Mouse (Mus musculus) heart, adult 8-10 months (tissue): ENCODE measurements around the gene Mapkap1. TPM values are rescaled to one million over a fixed set of nuclear protein-coding genes. Genes with fewer than 3 reads are reported as not detected.
A peak's percentile ranks its signal among the peaks of the same experiment; 100 is the strongest.

ENCODE experiments used
- DNase-seq: peaks from one replicate; pipeline ENCODE4 v3.0.0; 2022; ENCODE audit warnings: low spot score
- total RNA-seq, 4 experiments: library from RNA; stranded (reverse); gene quantifications; 2 replicates each; pipeline ENCODE4 v1.2.4; 2022

Mapkap1 gene
- total RNA-seq, 4 experiments from 2014 or later: 60.5 to 73.6 (median 68.7) TPM

DNA sequence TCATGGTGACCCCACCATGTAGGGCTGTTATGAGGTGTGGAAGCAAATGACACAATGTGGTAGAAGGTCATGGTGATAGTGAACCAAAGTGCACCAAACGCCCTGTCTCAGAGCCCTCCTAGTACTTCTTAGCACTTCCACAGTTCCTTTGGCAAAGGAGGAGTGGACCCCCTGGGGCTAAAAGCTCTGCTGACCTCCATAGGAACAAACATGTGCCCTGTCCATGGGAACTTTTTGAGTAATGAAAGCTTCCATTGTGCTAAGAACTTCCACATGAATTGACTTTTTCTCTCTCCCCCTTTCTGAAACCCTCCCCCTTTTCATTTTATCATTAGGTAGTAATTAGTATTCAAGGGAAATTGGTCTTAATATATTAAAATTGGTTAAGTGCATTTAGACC is 164.5 kb downstream of the Mapkap1 start:
- DNase-seq: no peak

DNA sequence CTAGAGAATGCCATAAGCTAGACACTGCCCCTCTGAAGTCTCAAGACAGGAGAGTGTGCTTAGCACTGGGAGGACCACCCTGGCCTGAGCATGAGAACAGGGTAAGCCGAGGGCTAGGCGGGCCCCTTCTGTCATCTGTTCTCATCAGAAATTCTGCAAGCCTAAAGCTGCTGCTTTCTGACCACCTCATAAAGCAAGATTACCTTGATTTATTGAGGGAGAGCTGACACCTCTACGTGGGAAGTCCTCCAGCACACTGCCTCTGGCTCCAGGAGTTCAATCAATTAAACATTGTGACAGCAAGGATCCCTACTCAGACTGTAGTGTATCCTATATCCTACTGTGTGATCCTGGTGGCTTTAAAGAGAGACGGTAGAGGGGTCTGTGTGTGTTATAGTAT is 166.5 kb downstream of the Mapkap1 start:
- DNase-seq: no peak

DNA sequence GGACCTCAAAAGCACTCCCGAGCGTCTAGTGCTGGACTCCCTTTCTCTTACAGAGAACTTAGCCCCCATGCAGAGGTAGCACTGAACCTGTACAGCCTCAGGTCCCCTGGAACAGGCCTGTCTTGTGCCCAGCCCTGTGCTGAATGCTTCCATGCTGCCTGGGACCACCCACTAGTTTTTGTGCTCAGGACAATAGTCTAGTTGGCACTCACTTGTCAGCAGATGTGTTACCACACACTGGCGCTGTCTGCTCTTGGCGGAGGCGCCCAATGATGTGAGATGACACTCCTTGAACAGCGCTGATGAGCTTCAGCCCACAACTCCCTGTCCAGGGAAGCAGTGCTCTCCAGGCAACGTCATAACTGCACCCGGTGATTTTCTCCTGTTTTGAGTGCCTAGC is 182.0 kb downstream of the Mapkap1 start:
- no peak for DNase-seq

DNA sequence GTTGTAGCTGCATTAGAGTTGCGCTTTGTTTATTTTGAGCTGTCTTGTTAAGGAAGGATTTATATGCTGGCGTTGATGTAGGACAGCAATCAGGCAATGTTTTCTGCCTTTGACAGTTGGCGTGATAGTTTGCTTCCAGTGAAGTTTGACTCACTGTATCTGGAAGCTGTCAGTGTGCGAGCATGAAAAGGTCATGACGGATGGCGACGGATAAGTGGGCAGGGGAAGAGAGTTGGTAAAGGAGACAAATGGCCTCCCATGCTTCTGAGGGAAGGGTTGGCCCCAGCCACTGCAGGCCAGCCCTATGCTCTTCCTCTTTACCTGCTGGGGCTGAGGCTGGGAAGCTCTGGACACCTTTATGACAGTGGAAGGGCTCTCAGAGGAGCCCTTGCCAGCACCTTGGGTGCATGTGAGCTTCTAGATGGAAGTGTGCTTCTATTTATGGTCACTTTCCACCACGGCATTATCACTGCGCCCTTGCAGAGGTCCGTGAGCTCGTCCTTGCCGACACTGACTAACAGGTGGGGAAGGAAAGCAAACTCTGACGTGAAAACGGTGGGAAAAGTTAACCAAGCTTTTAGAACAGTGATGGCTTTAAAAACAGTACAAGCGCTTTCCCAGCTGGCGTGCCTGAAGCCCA is 185.3 kb downstream of the Mapkap1 start:
- no peak for DNase-seq

DNA sequence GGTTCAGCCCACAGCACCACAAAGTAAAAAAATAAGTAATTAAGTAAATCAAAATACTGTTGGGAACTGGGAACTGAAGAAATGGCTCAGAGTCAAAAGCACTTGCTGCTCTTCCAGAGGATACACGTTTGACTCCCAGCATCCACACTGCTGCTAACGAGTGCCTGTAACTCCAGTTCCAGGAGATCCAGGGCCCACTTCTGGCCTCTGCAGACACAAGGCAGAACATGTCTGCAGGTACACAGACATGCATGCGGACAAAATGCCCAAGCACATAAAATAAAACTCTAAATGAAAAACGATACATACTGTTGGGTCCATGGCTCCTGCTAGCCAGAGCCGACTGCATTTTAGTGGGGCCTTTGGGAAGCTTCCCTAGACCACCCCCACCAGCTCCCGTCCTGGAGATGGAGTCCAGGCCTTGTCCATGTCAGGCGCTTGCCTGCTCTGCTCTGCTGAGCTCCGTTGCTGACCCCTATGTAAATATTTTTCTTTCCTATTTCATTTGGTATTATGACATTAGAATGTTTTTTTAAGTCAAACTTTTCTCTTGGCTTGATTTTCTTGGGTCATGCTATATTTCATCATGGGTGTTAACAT is 185.9 kb downstream of the Mapkap1 start:
- DNase-seq: no peak

DNA sequence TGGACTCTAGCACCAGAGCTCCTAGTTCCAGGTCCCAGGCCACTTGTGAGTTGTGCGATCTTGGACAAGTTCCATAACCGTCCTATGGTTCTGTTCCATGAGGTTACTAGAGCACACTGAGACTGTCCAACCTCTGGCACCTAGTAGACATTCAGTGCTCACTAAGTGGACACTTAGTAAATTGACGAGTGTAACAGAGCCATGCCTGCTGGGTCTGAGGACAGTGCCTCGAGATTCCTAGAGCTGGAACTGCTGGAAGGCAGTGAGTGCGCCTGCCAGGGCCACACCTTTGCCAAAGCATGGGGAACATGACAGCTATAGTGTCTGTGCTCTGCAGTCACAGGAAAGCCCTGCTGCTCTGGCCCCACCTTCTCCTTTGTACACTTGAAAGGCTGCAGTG is 187.4 kb downstream of the Mapkap1 start:
- peak; percentile 38 for DNase-seq

DNA sequence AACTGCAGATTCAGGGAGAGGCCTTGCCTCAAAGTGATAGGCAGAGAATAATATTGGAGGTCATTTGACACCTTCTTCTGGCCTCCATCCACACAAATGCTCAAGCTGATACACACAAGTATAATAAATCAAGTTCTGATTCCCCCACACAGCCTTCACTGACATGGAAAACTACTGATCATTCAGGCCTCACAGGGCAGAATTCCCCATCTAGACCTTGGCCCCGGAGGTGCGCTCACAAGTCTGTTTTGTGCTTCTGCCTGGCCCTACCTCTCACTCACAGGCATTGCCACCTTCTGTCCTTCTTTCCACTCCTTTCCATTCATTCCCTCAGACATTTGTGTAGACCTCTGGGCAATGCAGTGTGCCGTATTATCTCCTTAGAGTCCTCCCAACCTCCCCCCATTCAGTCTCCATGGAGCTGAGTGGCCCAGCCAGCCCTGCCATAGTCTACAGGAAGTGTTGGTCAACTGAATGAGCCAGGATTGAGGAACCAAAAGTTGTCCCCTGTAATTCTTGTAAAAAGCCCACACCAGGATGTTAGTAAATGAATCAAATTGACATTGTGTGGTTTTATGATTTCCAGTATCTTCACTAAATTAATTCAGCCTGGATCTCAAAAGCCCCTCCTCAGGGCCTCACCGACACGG is 193.2 kb downstream of the Mapkap1 start:
- DNase-seq: no peak

DNA sequence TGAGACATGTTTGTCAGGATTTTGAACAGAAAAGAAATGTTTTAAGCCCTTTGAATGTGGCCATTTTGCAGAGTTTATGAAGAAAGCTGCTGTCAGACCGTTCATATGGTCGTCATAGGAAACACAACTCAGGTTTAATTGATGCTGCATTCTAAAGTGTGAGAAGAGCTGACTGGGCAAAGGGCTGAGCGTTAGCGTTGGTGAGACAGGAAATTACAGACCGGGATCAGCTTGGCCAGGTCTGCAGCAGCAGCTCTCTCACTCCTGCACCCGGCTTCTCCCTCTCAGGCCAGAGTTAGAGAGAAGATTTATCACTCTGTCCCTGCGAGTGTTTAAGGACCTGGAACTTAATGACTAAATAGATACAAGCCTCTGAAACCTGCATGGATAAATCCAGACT is 194.2 kb downstream of the Mapkap1 start:
- no peak for DNase-seq

DNA sequence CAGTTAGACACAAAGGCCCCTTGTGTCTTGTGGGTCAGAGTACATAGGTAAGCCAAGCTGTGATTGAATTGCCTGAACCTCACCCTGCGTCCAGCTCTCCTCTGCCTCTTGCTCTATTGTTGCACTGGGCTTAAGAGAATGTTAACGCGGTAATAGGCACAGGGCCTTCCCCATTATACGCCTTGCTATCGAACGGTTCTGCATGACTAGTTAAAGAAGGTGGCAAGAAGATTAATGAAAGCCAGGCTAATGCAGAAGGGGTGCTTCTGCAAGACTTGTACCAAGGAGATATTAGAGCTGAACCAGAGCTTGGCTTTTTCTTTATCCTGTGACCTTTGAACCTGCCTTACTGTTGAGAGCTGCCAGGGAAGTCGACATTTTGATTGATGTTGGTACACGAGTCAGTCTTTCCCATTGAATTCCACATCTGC is 195.6 kb downstream of the Mapkap1 start:
- DNase-seq: no peak

DNA sequence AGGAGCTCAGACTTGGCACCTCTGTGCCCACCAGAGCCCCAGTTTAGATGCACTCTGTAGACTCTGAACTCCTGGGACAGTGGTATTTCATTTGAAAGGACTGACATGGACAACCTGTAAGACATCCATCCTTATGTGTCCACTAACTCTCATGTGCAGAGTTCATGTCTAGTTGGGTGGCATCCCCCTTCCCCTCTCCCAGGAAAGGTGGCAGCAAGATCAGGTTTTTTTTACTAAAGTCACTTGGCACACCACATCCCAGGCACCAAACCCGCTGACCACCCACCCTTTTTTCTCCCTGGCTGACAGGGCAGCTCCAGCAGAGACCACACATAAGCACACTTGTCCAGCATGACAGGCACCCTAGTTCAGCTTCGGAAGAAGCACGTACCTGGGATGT is 196.3 kb downstream of the Mapkap1 start:
- no peak for DNase-seq

DNA sequence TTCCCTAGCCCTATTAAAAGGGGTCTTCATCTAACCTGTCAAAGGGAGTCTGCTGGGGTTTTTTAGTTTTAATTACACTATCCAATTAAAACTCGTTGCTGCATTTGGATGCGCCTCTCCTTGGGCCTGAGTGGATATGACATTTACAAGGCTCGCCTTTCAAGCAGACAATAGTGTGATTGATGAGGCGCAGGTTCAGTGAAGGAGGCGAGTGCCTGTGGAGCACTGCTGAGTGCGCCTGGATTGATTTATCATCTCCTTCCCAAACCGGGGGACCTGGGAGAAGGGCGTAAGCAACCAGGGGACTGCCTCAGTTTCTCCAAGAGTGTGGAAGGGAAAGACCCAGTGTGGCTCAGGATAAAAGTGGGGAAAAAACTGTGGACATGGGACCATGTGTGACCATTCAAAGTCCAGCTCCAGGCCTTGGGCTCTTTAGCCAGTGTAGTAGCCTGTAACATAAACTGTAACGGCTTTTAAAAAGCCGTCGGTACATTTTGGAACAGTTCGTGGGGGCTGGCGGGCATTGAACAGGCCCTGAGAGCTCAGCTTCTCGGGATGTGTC is 197.2 kb downstream of the Mapkap1 start:
- DNase-seq: no peak

DNA sequence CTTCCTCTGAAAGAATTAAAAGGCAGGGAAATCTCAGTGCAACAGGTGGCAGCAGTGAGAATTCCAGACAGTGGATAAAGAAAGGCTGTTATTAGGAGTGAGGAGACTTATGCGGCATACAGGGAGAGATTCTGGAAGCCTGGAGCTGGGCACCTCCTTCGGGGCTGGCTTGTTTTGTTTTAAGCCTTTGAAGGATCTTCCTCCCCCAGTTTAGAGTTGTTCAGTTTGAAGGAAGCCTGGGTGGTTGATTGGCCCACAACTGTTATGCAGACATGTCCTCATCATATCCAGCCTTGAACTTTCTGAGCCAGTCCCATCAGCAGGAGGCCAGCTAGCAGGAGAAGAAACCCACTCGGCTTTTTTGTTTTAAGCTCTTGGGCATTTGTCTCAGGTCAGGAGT is 198.5 kb downstream of the Mapkap1 start:
- DNase-seq: no peak

DNA sequence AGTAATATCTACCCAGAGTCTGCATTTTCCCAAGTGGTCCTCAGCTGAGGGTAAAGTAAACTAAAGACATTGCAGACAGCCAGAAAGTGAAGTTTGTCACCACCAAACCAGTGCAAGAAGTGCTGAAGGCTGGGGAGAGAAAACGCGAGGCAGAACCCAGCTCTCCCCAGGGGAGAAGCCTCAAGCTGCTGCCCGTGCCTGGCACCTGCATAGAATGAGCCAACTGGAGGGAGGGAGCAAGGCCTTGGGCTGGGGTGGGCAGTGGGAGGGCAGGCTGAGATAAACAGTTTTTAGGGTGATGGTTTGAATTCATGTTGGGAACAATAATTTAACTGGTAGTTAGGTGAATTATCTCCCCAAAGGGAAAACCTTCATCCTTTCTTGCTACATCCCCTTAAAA is 202.3 kb downstream of the Mapkap1 start:
- no peak for DNase-seq

DNA sequence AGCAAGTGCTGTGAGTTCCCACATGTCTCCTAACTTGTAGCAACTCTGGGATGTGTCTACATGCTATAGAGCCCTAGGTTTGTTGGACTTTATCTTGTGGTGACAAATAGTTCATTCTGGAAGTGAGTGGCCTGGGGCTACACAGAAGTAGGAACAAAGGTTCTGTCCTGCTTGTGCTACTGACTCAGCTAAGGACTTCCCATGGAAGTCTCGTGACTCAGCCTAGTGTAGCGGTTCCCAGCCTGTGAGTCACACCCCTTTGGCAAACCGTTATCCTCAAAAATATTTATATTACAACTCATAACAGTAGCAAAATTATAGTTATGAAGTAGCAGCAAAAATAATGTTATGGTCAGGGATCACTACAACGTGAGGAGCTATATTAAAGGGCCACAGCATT is 202.9 kb downstream of the Mapkap1 start:
- no peak for DNase-seq

DNA sequence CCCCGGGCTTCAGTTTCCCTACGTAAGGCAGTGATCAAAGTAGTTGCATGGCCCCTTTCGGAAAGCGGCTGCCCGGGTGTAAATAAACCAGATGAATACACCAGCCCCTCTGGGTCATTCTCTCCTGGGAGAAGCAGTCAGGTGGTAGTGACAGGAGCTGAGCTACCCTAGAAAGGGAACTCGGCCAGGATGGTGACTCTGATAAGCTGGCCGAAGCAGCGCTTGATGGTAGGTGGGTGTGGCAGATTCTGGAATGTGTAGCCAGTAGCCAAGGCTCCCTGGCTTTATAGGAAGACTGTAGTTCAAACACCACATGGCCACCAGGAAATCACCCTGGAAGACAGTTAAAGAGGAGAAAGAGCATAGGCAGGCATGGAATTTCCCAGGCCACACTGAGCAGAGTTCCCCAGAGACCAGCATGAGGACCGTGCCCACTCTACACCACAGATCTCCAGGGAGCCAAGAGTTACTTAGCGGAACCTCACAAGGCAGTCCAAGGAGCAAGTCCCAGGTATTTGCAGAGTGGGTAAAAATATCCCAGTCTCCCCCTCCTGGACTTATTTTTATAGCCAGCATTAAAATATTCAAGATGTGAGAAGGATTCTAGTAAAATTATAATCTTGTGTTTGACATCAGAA is 214.3 kb downstream of the Mapkap1 start:
- DNase-seq: no peak

DNA sequence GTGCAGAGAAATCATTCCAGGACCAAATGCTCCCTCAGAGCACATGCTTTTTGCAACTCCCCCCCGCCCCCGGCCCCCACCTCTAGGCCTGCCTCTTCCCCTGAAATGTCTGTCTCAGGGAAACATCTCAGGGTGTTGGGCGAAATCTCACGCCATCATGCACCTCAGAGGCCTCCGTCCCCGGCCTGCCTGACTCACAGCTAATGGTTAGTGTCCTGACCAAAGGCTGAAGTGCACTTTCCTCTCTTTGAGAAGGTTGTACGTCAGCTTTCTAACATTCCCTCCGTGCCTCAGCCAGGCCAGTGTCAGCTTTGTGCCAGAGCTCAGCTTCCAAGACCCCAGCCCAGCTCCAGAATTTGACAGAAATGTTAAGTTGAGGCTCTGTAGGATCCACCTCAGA is 214.9 kb downstream of the Mapkap1 start:
- DNase-seq: no peak

DNA sequence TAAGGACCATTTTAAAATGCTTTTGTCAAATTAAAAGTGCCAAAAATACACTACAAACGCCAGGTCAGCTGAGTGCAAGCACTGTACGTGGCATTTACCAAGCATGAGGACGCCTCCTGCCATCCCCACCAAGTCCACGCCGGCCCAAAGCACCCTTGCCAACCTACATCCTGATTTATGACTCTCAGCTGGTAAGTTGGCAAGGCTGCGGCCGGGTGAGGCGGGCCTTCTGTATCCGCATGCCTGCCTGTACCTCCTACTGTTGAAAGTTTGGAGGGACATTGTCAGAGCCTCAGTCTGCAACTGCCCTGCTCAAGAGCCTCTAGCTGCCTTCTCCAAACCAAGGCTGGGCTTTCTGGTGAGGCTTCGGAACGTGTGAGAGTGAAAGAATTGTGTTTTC is 215.9 kb downstream of the Mapkap1 start:
- no peak for DNase-seq

DNA sequence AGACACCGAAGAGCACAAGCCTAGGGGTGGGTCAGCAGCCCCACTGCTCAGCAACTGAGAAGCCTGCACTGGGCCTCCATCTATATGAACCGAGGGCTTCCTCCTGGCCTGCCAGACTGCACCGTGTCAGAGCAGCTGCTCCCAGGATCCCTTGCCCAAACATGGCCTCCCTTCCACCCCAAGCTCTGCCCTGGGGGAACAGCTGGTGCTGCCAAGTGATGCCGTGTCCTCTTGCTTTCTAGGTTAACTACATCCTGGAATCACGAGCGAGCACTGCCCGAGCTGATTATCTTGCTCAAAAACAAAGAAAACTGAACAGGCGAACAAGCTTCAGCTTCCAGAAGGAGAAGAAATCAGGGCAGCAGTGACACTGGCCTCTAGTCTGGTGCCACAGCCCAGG is 216.6 kb downstream of the Mapkap1 start:
- DNase-seq: no peak

DNA sequence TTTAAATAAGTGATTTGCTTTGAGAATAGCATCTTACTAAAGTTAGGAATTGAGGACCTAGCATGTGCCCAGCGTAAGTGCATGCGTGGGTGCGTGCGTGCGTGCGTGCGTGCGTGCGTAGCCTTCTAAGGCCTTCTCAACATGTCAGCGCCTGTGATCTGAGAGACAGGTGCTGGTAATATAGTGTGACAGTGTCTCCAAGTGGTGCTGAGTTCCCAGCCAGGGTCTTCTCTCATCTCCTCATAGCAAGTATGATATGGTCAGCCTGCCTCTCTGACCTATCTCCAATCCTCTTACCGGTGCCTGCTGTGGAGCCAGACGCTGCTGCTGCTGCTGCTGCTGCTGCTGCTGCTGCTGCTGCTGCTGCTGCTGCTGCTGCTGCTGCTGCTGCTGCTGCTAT is 217.5 kb downstream of the Mapkap1 start:
- DNase-seq: no peak

DNA sequence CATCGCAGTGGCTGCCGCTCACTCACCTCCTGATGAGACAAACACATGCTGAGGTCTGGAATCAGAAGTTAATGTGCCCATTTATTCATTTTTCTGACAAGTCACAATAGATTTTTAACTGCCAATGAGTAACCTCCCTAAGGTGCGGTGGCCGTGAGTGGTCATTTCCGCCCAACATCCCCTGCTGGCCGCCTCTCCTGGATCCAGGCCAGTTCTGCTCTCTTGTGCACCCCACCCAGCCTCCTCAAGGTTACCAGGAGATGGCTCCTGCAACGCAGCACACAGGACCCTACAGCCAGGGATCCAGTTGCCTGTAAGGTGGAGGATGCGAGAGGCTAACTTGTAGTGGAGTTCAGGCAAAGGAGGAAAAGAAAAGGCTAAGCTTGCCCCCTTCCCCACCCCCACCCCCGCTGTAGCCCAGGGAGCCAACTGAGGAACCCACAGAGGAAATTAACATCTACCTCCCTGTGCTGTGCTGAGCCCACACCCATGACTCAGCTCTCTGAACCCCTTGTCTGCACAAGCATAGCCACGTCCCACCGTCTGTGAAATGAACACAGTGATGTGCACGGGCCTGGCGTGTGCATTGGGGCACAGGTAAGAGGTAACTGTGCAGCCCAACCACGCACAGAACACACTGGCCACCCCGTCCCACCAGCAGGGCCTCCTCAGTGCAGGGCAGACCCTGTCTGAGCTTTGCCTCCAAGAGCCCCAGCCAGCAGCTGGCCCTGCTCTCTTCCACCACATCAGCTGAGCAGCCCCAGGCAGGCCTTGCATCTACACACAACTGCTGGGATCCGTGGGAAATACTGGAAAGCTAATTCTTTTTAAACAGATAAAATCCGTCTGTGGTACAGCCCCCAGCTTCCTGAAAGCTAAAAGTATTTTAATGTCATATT is 221.0 kb downstream of the Mapkap1 start:
- peak; percentile 42 for DNase-seq

DNA sequence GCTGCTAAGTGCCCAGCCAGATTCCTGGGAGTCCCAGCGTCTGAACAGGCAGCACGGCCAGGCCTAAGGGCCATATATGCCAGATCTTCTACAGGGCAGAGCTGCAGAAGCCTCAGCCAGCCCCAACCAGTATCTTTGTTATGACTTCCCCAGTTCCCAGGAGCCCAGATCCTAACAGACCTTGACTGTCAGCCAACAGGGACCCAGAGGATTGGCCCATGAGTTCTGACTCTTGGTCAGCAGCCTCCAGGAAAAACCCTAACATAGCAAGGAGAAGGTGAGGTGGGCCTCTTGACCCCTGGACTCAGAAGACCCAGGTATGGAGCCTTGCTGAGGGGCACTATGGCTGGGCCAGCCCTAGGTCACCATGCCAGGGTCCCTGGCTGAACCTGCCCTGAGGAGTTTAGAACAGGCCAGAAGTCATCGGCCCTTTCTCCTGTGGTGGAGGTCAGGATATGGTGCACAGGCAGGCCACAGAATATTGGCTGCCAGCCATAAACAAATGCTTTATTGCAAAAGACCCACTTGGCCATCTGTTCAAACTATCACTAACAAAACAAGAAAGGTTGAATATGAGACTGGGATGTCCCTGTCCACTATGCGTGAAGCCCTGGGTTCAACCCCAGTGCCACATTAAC is 222.5 kb downstream of the Mapkap1 start:
- peak; percentile 19 for DNase-seq
